Mouse (Mus musculus) limb, embryonic 14.5 days (tissue): ENCODE results near the gene Dtnb. TPM values are rescaled to one million over a fixed set of nuclear protein-coding genes. Genes with fewer than 3 reads are reported as not detected.
"Not testable (repeated sequence)": the region's sequence is repeated elsewhere in the genome, so short reads cannot be mapped to it uniquely, and the experiment has no call there.

Experiments
- ATAC-seq: fragments of 200-750 bp; cut with Nextera tagmentation; 2 replicates; pipeline ENCODE4 v1.8.0; 2017; ENCODE audit warnings: low read depth, moderate number of reproducible peaks, moderate TSS enrichment; ENCODE audit not compliant: low FRiP score
- DNase-seq: peaks from one replicate; pipeline ENCODE4 v3.0.0-alpha.2; 2015; ENCODE audit warnings: low spot score
- H3K27ac ChIP-seq: fragments of 300-500 bp; sonication (generic); replicated peaks from 2 replicates; pipeline ENCODE4 v1.5.1; 2014; ENCODE audit warnings: low read depth, mild to moderate bottlenecking, low read length, moderate library complexity, mixed read lengths
- H3K27me3 ChIP-seq: fragments of 300-500 bp; sonication (generic); 2 replicates; pipeline ENCODE4 v1.6.1; 2014; ENCODE audit warnings: low read length, mixed read lengths; ENCODE audit not compliant: control insufficient read depth, insufficient read depth
- H3K36me3 ChIP-seq: fragments of 300-500 bp; sonication (generic); 2 replicates; pipeline ENCODE4 v1.6.1; 2014; ENCODE audit warnings: mild to moderate bottlenecking, low read length, moderate library complexity, mixed read lengths; ENCODE audit not compliant: control insufficient read depth, insufficient read depth
- H3K4me1 ChIP-seq: fragments of 300-500 bp; sonication (generic); 2 replicates; pipeline ENCODE4 v1.6.1; 2014; ENCODE audit warnings: antibody characterized with exemption, low read length, mixed read lengths; ENCODE audit not compliant: control insufficient read depth, insufficient read depth
- H3K4me2 ChIP-seq: fragments of 300-500 bp; sonication (generic); replicated peaks from 2 replicates; pipeline ENCODE4 v1.6.1; 2014; ENCODE audit warnings: low read depth, mild to moderate bottlenecking, low read length, moderate library complexity; ENCODE audit not compliant: severe bottlenecking
- H3K4me3 ChIP-seq: fragments of 300-500 bp; sonication (generic); replicated peaks from 2 replicates; pipeline ENCODE4 v1.5.1; 2014; ENCODE audit warnings: low read length
- H3K9ac ChIP-seq: fragments of 300-500 bp; sonication (generic); 2 replicates; pipeline ENCODE4 v1.6.1; 2014; ENCODE audit warnings: mild to moderate bottlenecking, low read depth, low read length, moderate library complexity; ENCODE audit not compliant: severe bottlenecking
- H3K9me3 ChIP-seq: fragments of 300-500 bp; sonication (generic); 2 replicates; pipeline ENCODE4 v1.6.1; 2016; ENCODE audit warnings: low read length; ENCODE audit not compliant: control insufficient read depth
- POLR2A ChIP-seq: fragments of 200-500 bp; IDR thresholded peaks from 2 replicates; pipeline ENCODE4 v1.8.0; 2012; ENCODE audit warnings: inconsistent platforms, mild to moderate bottlenecking, moderate library complexity, borderline replicate concordance; ENCODE audit not compliant: insufficient read depth, insufficient read length; ENCODE audit errors: extremely low read depth
- WGBS: fragments of 180-500 bp; shearing (Covaris S2); extraction: QIAGEN DNeasy Blood & Tissue Kit; methylation state at CpG from one replicate; pipeline ENCODE4 v1.1.7; 2014; 5-methylcytosine and 5-hydroxymethylcytosine counted together
- polyA plus RNA-seq, 2 experiments: library from polyadenylated mRNA; depleted of rRNA in 1 of 2; stranded (reverse) in 1 of 2; unstranded in 1 of 2; fragments of >200 nt; fragmentation: Nextera tagmentation in 1 of 2; extraction: Ambion mirVana in 1 of 2; gene quantifications; 2 replicates each; pipeline versions ENCODE4 v1.2.1 to v1.2.3; 2012 to 2014

The Dtnb gene
- polyA plus RNA-seq, 2 experiments: 32.3 to 46.5 TPM

- no peaks in the 10 kb centered on the region for H3K4me1 ChIP-seq
- H3K36me3 ChIP-seq: no peaks in the 10 kb centered on the region
- no peaks in the 10 kb centered on the region for H3K27me3 ChIP-seq
- H3K4me3 ChIP-seq: no peak overlapping the region
- no peak overlapping the region for H3K4me2 ChIP-seq
- ATAC-seq (no peak), DNase-seq (no peak)
- H3K27ac ChIP-seq: no peak overlapping the region
- H3K9ac ChIP-seq: no peak overlapping the region
- no peak for TF ChIP-seq POLR2A
- H3K9me3 ChIP-seq: no peaks in the 10 kb centered on the region
- 74% methylated on average over 8 of the region's 8 CpGs for WGBS
Measured at GRCm38 (mm10) chr12:3673886-3674285, 101.7 kb downstream of the Dtnb start.

GRCm38 (mm10) chr12:3674913-3675312 is 102.7 kb downstream of the Dtnb start:
- no peak overlapping the region for H3K9ac ChIP-seq
- DNase-seq: no peak
- no peaks in the 10 kb centered on the region for H3K9me3 ChIP-seq

GRCm38 (mm10) chr12:3680721-3681120 is 108.5 kb downstream of the Dtnb start:
- Histone ChIP-seq H3K27ac (no peak overlapping the region), H3K27me3 (no peaks in the 10 kb centered on the region), H3K9me3 (no peaks in the 10 kb centered on the region), H3K4me1 (no peaks in the 10 kb centered on the region), H3K36me3 (no peaks in the 10 kb centered on the region), H3K9ac (no peak overlapping the region), H3K4me3 (no peak overlapping the region), H3K4me2 (no peak overlapping the region)
- 58% methylated on average over 5 of the region's 5 CpGs for WGBS
- no peak for ATAC-seq
- no peak for DNase-seq
- no peak for TF ChIP-seq POLR2A

More at GRCm38 (mm10) chr12:3674913-3675312, 102.7 kb downstream of the Dtnb start:
- Histone ChIP-seq H3K4me2 (no peak overlapping the region), H3K4me3 (no peak overlapping the region), H3K27me3 (no peaks in the 10 kb centered on the region), H3K4me1 (no peaks in the 10 kb centered on the region), H3K27ac (no peak overlapping the region), H3K36me3 (no peaks in the 10 kb centered on the region)
- TF ChIP-seq POLR2A: no peak
- no peak for ATAC-seq
- 93% methylated on average over 9 of the region's 9 CpGs for WGBS

GRCm38 (mm10) chr12:3683041-3683440 is 110.9 kb downstream of the Dtnb start:
- no peak overlapping the region for H3K4me3 ChIP-seq
- H3K4me1 ChIP-seq: no peaks in the 10 kb centered on the region
- H3K4me2 ChIP-seq: no peak overlapping the region
- DNase-seq: no peak
- no peaks in the 10 kb centered on the region for H3K9me3 ChIP-seq
- H3K27me3 ChIP-seq: no peaks in the 10 kb centered on the region
- H3K27ac ChIP-seq: no peak overlapping the region
- no peak overlapping the region for H3K9ac ChIP-seq
- no peak for TF ChIP-seq POLR2A
- no peaks in the 10 kb centered on the region for H3K36me3 ChIP-seq
- ATAC-seq: no peak
- whole genome bisulfite sequencing: 85% methylated on average over 8 of the region's 8 CpGs

- Histone ChIP-seq H3K4me2 (no peak overlapping the region), H3K4me3 (no peak overlapping the region), H3K27ac (no peak overlapping the region), H3K36me3 (0 out of 2 replicates have a peak, but pooled peaks cover 5% of the 10 kb centered on the region), H3K27me3 (no peaks in the 10 kb centered on the region), H3K9me3 (no peaks in the 10 kb centered on the region), H3K4me1 (no peaks in the 10 kb centered on the region), H3K9ac (no peak overlapping the region)
- WGBS: 82% methylated on average over 7 of the region's 7 CpGs
- ATAC-seq (no peak), DNase-seq (no peak)
- no peak for TF ChIP-seq POLR2A
Measured at GRCm38 (mm10) chr12:3686419-3686940, 114.3 kb downstream of the Dtnb start.

GRCm38 (mm10) chr12:3690926-3691529 is 118.8 kb downstream of the Dtnb start:
- H3K9ac ChIP-seq, H3K36me3 ChIP-seq, H3K4me1 ChIP-seq, H3K27ac ChIP-seq, H3K4me2 ChIP-seq, H3K9me3 ChIP-seq, H3K27me3 ChIP-seq, ATAC-seq, DNase-seq, H3K4me3 ChIP-seq: not testable (repeated sequence)
- WGBS: 93% methylated on average over 17 of the region's 17 CpGs
